Mouse (Mus musculus) ES-Bruce4 (cell line): Measurements from ENCODE around the gene Uba52.

Experiments used
- CTCF ChIP-seq: IDR thresholded peaks from one replicate; pipeline ENCODE4 v1.8.1; 2011; ENCODE audit warnings: low read depth, low read length
- POLR2A ChIP-seq: IDR thresholded peaks from one replicate; pipeline ENCODE4 v1.8.1; 2011; ENCODE audit warnings: low read length; ENCODE audit not compliant: insufficient read depth

GRCm38 (mm10) chr8:70527512-70528181 is 17.0 kb upstream of the Uba52 start, which contains the start of the genes Fkbp8 and Kxd1:
- TF ChIP-seq CTCF (no peak), POLR2A (peak; percentile 77)
